Comparison of ENCODE assay signal across 15 mouse cellular contexts in the genomic region with DNA sequence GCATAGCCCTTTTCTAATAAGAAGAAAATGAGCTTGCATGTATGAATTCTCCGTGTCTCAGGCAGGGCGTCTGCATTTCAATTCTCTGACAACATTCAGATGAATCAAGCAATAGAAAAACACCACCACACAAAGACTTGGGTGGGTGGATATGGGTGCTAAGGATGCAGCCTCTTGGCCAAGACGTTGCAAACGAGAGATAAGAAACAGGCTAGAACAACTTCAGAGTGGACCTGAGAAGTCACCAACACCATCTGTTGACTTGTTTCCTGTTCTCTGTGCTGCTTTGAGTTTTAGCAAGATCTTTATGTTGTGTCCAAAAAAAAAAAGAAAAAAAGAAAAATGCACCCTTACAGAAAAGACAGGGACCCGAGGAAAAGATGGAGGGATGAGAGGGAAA.
"Had no signal": no experiment of that assay in that cellular context is flagged by ENCODE, and none has a peak within 500 bp of the region (broad histone marks: within the 10 kb centered on the region; RNA-seq: fewer than 3 reads in every experiment).

No protein-coding gene starts in this region.

- H3K36me3 ChIP-seq: liver, embryonic 15.5 days had no signal

- ATAC-seq: intestine, postnatal 0 days had no signal

- H3K9me3 ChIP-seq: liver, embryonic 15.5 days had no signal

- DNase-seq: kidney, adult 2 months; kidney, postnatal 25 days; layer of hippocampus, postnatal 36 days; lung, adult 2 months; lung, postnatal 14 days; midbrain, embryonic 14.5 days; thymus, adult 18-20 months; thymus, postnatal 36 days had no signal

- H3K9ac ChIP-seq: liver, embryonic 15.5 days had no signal

- H3K27ac ChIP-seq: kidney, postnatal 0 days; left cerebral cortex, adult 2 months; liver, embryonic 15.5 days; macrophage had no signal

- H3K4me3 ChIP-seq: left cerebral cortex, adult 2 months; liver, embryonic 15.5 days had no signal

- H3K4me2 ChIP-seq: liver, embryonic 15.5 days; midbrain, embryonic 11.5 days had no signal

- H3K27me3 ChIP-seq: liver, embryonic 15.5 days; megakaryocyte, embryonic 14.5 days had no signal
